Mouse (Mus musculus): ENCODE results near the gene Sco1. TPM values are rescaled to one million over a fixed set of nuclear protein-coding genes. Genes with fewer than 3 reads are reported as not detected.

Gene Sco1
- total and polyA plus RNA-seq, 3 experiments, result 3.5 to 23.2 (median 13.5) TPM

DNA sequence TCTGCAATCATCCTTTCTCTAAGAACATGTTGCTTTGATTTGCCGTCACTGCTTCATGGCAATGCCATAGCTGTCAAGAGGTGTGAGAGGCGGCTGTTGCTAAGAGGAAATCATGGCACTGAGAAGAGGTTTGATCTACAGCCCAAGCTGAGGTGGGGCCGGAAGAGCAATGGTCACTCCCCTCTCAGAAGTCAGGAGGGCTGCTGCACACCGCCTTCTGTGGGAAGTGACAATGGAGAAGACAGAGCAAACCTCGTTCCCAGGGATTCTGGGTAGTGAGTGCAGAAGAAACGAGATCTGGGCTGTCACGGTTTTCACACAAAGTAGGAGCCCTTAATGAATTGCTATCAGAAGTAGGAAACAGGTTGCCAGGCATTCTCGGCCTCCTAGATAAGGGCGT, 50.8 kb downstream of the Sco1 start:
- no peaks in the 10 kb centered on the region for H3K27me3 ChIP-seq (ENCODE audit: insufficient read depth, low read length)
- TF ChIP-seq TAL1 (conservative IDR thresholded peaks at IDR 0.05; ENCODE audit: low read depth, low read length) (no peak), POLR2AphosphoS5 (IDR thresholded peaks at IDR 0.05; ENCODE audit: insufficient replicate concordance, low read depth, low read length) (no peak), GATA1 (IDR thresholded peaks at IDR 0.05; ENCODE audit: borderline replicate concordance, low read length) (no peak), GATA2 (IDR thresholded peaks at IDR 0.05; ENCODE audit: borderline replicate concordance, low read depth, low read length) (no peak), CTCF (IDR thresholded peaks at IDR 0.05; ENCODE audit: low read depth, low read length) (no peak)

DNA sequence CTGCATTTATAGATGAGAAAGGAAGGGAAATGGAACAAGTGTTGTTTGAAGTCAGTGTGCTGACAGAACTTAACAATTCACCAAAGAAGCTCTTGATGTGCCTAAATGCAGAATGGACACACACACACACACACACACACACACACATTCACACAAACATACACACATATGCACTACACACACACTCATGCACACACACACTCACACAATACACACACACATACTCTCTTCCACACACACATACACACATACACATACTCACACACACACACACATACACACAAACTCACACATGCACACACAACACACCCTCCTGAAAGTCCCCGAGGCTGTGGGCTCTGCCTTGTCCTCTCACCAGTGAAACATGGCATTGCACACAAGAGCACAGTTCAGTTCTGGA, 51.8 kb downstream of the Sco1 start:
- ATAC-seq (ENCODE audit: extremely low read depth, insufficient number of reproducible peaks, low FRiP score, poor library complexity, severe bottlenecking), result no peak
- DNase-seq (ENCODE audit: low spot score), result no peak
- Histone ChIP-seq H3K4me1 (ENCODE audit: insufficient read depth, low read depth, low read length) (no peaks in the 10 kb centered on the region), H3K27me3 (ENCODE audit: insufficient read depth, low read length) (no peaks in the 10 kb centered on the region), H3K4me3 (ENCODE audit: low read depth, low read length) (no peak overlapping the region), H3K9me3 (replicated peaks) (peaks cover 3% of the 10 kb centered on the region; the same call in 1 of the 2 replicates), H3K36me3 (replicated peaks) (no peaks in the 10 kb centered on the region)
- TF ChIP-seq GATA2 (IDR thresholded peaks at IDR 0.05; ENCODE audit: borderline replicate concordance, low read depth, low read length) (no peak), CTCF (IDR thresholded peaks at IDR 0.05; ENCODE audit: low read depth, low read length) (no peak), GATA1 (IDR thresholded peaks at IDR 0.05; ENCODE audit: borderline replicate concordance, low read length) (no peak), TAL1 (conservative IDR thresholded peaks at IDR 0.05; ENCODE audit: low read depth, low read length) (no peak), POLR2AphosphoS5 (IDR thresholded peaks at IDR 0.05; ENCODE audit: insufficient replicate concordance, low read depth, low read length) (no peak)

More for the DNA sequence above, 50.8 kb downstream of the Sco1 start:
- DNase-seq (ENCODE audit: low spot score), result no peak
- Histone ChIP-seq H3K4me3 (ENCODE audit: low read depth, low read length) (no peak overlapping the region), H3K9me3 (replicated peaks) (peaks cover 3% of the 10 kb centered on the region; the same call in 1 of the 2 replicates), H3K36me3 (replicated peaks) (no peaks in the 10 kb centered on the region), H3K4me1 (ENCODE audit: insufficient read depth, low read depth, low read length) (no peaks in the 10 kb centered on the region)
- ATAC-seq (ENCODE audit: extremely low read depth, insufficient number of reproducible peaks, low FRiP score, poor library complexity, severe bottlenecking), result no peak

- Histone ChIP-seq H3K9me3 (replicated peaks) (peaks cover 2% of the 10 kb centered on the region; the same call in 1 of the 2 replicates), H3K4me1 (ENCODE audit: insufficient read depth, low read depth, low read length) (no peaks in the 10 kb centered on the region), H3K4me3 (ENCODE audit: low read depth, low read length) (no peak overlapping the region), H3K27me3 (ENCODE audit: insufficient read depth, low read length) (no peaks in the 10 kb centered on the region), H3K36me3 (replicated peaks) (no peaks in the 10 kb centered on the region)
- ATAC-seq (ENCODE audit: extremely low read depth, insufficient number of reproducible peaks, low FRiP score, poor library complexity, severe bottlenecking) (no peak), DNase-seq (ENCODE audit: low spot score) (no peak)
- TF ChIP-seq CTCF (IDR thresholded peaks at IDR 0.05; ENCODE audit: low read depth, low read length) (no peak), TAL1 (conservative IDR thresholded peaks at IDR 0.05; ENCODE audit: low read depth, low read length) (no peak), GATA2 (IDR thresholded peaks at IDR 0.05; ENCODE audit: borderline replicate concordance, low read depth, low read length) (no peak), POLR2AphosphoS5 (IDR thresholded peaks at IDR 0.05; ENCODE audit: insufficient replicate concordance, low read depth, low read length) (no peak), GATA1 (IDR thresholded peaks at IDR 0.05; ENCODE audit: borderline replicate concordance, low read length) (no peak)
These were observed 52.2 kb downstream of the Sco1 start for GRCm38 (mm10) chr11:67104714-67105113.

DNA sequence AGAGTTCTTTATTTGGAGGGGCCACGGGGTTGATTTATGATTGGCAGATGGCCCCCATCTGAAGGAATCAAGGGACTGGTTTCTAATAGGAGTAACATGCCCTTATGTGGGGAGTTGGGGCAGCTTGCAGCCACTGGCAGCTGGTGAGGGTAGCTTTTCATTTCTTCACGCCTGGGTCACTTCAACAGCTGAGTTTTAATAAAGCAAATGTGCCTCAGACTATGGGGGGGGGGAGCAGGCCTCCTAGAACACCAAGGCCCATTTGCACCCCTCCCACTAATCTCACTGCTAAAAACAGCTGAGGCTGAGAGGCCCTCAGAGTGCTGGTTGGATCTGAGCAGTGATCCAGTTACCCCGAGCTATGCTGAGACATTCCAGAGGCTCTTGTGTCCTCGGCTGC, 53.2 kb downstream of the Sco1 start:
- Histone ChIP-seq H3K36me3 (replicated peaks) (no peaks in the 10 kb centered on the region), H3K27me3 (ENCODE audit: insufficient read depth, low read length) (no peaks in the 10 kb centered on the region), H3K4me1 (ENCODE audit: insufficient read depth, low read depth, low read length) (no peaks in the 10 kb centered on the region), H3K9me3 (replicated peaks) (no peaks in the 10 kb centered on the region), H3K4me3 (ENCODE audit: low read depth, low read length) (no peak overlapping the region)
- ATAC-seq (ENCODE audit: extremely low read depth, insufficient number of reproducible peaks, low FRiP score, poor library complexity, severe bottlenecking), result no peak
- no peak for TF ChIP-seq POLR2AphosphoS5 (IDR thresholded peaks at IDR 0.05; ENCODE audit: insufficient replicate concordance, low read depth, low read length)
- TF ChIP-seq CTCF (IDR thresholded peaks at IDR 0.05; ENCODE audit: low read depth, low read length), result no peak
- TF ChIP-seq TAL1 (conservative IDR thresholded peaks at IDR 0.05; ENCODE audit: low read depth, low read length), result no peak
- no peak for TF ChIP-seq GATA1 (IDR thresholded peaks at IDR 0.05; ENCODE audit: borderline replicate concordance, low read length)
- no peak for TF ChIP-seq GATA2 (IDR thresholded peaks at IDR 0.05; ENCODE audit: borderline replicate concordance, low read depth, low read length)
- DNase-seq (ENCODE audit: low spot score), result no peak

DNA sequence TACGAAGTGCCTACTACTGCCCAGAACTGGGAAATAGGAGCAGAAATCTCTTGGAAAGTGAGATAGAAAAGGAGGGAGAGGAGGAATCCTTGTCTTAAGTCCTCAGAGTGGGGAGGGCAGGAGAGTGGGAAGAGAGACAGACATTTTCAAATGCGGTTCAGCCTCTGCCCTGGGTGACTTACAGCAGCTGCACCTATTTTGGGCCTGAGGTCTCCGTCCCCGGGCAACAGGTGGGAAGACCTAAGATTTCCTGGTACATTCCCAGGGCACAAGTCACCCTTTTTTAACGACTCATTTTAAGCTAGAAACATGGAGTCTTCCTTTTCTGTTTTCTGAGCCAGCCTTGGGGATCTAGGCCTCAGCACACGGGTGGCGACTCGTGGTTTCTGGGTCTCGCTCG, 54.5 kb downstream of the Sco1 start:
- Histone ChIP-seq H3K27me3 (ENCODE audit: insufficient read depth, low read length) (no peaks in the 10 kb centered on the region), H3K36me3 (replicated peaks) (no peaks in the 10 kb centered on the region), H3K9me3 (replicated peaks) (no peaks in the 10 kb centered on the region), H3K4me1 (ENCODE audit: insufficient read depth, low read depth, low read length) (no peaks in the 10 kb centered on the region), H3K4me3 (ENCODE audit: low read depth, low read length) (no peak overlapping the region)
- DNase-seq (ENCODE audit: low spot score) (no peak), ATAC-seq (ENCODE audit: extremely low read depth, insufficient number of reproducible peaks, low FRiP score, poor library complexity, severe bottlenecking) (no peak)
- TF ChIP-seq GATA1 (IDR thresholded peaks at IDR 0.05; ENCODE audit: borderline replicate concordance, low read length) (no peak), GATA2 (IDR thresholded peaks at IDR 0.05; ENCODE audit: borderline replicate concordance, low read depth, low read length) (no peak), CTCF (IDR thresholded peaks at IDR 0.05; ENCODE audit: low read depth, low read length) (no peak), TAL1 (conservative IDR thresholded peaks at IDR 0.05; ENCODE audit: low read depth, low read length) (no peak)

- no peaks in the 10 kb centered on the region for H3K9me3 ChIP-seq (replicated peaks)
- no peak for ATAC-seq (ENCODE audit: extremely low read depth, insufficient number of reproducible peaks, low FRiP score, poor library complexity, severe bottlenecking)
- no peaks in the 10 kb centered on the region for H3K27me3 ChIP-seq (ENCODE audit: insufficient read depth, low read length)
- no peak overlapping the region for H3K4me3 ChIP-seq (ENCODE audit: low read depth, low read length)
- no peak for DNase-seq (ENCODE audit: low spot score)
- no peaks in the 10 kb centered on the region for H3K36me3 ChIP-seq (replicated peaks)
- TF ChIP-seq GATA2 (IDR thresholded peaks at IDR 0.05; ENCODE audit: borderline replicate concordance, low read depth, low read length) (no peak), CTCF (IDR thresholded peaks at IDR 0.05; ENCODE audit: low read depth, low read length) (peak; percentile 59)
- H3K4me1 ChIP-seq (ENCODE audit: insufficient read depth, low read depth, low read length), result no peaks in the 10 kb centered on the region
These were observed 57.9 kb downstream of the Sco1 start for GRCm38 (mm10) chr11:67110168-67110948.
